Mouse (Mus musculus): Measurements from ENCODE around the gene Adm2. TPM values are rescaled to one million over a fixed set of nuclear protein-coding genes. Genes with fewer than 3 reads are reported as not detected.

Adm2 gene
- total RNA-seq, 1 experiment = 4.6 TPM

DNA sequence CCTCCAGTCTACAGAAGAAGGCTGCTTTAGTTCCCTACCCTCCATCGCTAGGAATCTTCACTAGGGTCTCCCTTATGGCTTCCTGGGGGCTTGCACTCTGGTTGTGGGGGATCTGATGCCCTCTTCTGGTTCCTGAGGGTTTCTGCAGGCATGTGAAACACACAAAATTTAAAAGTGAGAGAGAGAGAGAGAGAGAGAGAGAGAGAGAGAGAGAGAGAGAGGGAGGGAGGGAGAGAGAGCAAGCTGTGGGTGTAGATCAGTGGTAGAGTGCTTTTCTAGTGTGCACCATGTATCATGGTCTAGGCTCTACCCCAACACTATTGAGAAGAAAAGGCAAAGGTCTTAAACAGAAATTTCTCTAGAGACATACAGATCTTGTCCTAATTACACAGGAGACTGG lies 19.2 kb downstream of the Adm2 start:
- no peak overlapping the region for H3K4me3 ChIP-seq (ENCODE audit: insufficient read depth in 1 of 2, low read depth in 1 of 2, low read length in 2 of 2, poor library complexity in 1 of 2, severe bottlenecking in 1 of 2)
- in situ Hi-C loops (cut with MboI; ENCODE audit: low sequenced_read_pairs in 2 of 2, unreplicated experiment in 2 of 2) = no loop called here
- TF ChIP-seq CHD2 (IDR thresholded peaks at IDR 0.05; ENCODE audit: low read depth, low read length) (no peak), MAFK (IDR thresholded peaks at IDR 0.05; ENCODE audit: insufficient read depth, low read depth, low read length) (no peak), ZNF384 (IDR thresholded peaks at IDR 0.05; ENCODE audit: low read depth, low read length) (no peak), ZC3H11A (IDR thresholded peaks at IDR 0.05; ENCODE audit: borderline replicate concordance, low read depth, low read length) (no peak), HCFC1 (IDR thresholded peaks at IDR 0.05; ENCODE audit: borderline replicate concordance, insufficient read depth, low read length) (no peak)

DNA sequence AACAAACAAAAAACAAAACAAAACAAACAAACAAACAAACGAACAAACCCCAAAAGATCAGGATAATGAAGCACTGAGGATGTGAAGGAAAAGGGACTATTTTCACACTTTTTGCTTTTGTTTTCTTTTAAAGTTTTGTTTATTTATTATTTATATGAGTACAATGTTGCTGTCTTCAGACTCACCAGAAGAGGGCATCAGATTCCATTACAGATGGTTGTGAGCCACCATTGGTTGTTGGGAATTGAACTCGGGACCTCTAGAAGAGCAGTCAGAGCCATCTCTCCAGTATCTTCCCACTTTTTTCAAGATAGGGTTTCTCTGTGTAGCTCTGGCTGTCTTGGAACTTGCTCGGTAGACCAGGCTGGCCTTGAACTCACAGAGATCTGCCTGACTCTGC lies 20.8 kb downstream of the Adm2 start:
- in situ Hi-C loops (cut with MboI; ENCODE audit: low sequenced_read_pairs in 2 of 2, unreplicated experiment in 2 of 2) = no loop called here
- TF ChIP-seq CHD2 (IDR thresholded peaks at IDR 0.05; ENCODE audit: low read depth, low read length) (no peak), MAFK (IDR thresholded peaks at IDR 0.05; ENCODE audit: insufficient read depth, low read depth, low read length) (no peak), ZC3H11A (IDR thresholded peaks at IDR 0.05; ENCODE audit: borderline replicate concordance, low read depth, low read length) (no peak), HCFC1 (IDR thresholded peaks at IDR 0.05; ENCODE audit: borderline replicate concordance, insufficient read depth, low read length) (no peak), ZNF384 (IDR thresholded peaks at IDR 0.05; ENCODE audit: low read depth, low read length) (no peak)
- H3K9me3 ChIP-seq (ENCODE audit: control insufficient read depth, insufficient read depth, low read depth, low read length) = 0 out of 2 replicates have a peak, but pooled peaks cover 1% of the 10 kb centered on the region
- no peak overlapping the region for H3K27ac ChIP-seq (ENCODE audit: insufficient read depth, low read depth, low read length, poor library complexity, severe bottlenecking)
- H3K36me3 ChIP-seq (ENCODE audit: control insufficient read depth, insufficient read depth, low read length, poor library complexity, severe bottlenecking) = no peaks in the 10 kb centered on the region
- DNase-seq (ENCODE audit: low read depth, low spot score) = no peak
- H3K4me1 ChIP-seq (ENCODE audit: control insufficient read depth in 2 of 2, insufficient read depth in 2 of 2, low read length in 2 of 2, poor library complexity in 1 of 2) = no peaks in the 10 kb centered on the region
- no peak overlapping the region for H3K9ac ChIP-seq (ENCODE audit: insufficient read depth, low read depth, low read length, poor library complexity, severe bottlenecking)
- no peak overlapping the region for H3K4me3 ChIP-seq (ENCODE audit: insufficient read depth in 1 of 2, low read depth in 1 of 2, low read length in 2 of 2, poor library complexity in 1 of 2, severe bottlenecking in 1 of 2)

More for the DNA sequence above, 19.2 kb downstream of the Adm2 start:
- Histone ChIP-seq H3K36me3 (ENCODE audit: control insufficient read depth, insufficient read depth, low read length, poor library complexity, severe bottlenecking) (no peaks in the 10 kb centered on the region), H3K4me1 (ENCODE audit: control insufficient read depth in 2 of 2, insufficient read depth in 2 of 2, low read length in 2 of 2, poor library complexity in 1 of 2) (no peaks in the 10 kb centered on the region), H3K9me3 (ENCODE audit: control insufficient read depth, insufficient read depth, low read depth, low read length) (0 out of 2 replicates have a peak, but pooled peaks cover 1% of the 10 kb centered on the region), H3K9ac (ENCODE audit: insufficient read depth, low read depth, low read length, poor library complexity, severe bottlenecking) (no peak overlapping the region), H3K27ac (ENCODE audit: insufficient read depth, low read depth, low read length, poor library complexity, severe bottlenecking) (no peak overlapping the region)
- DNase-seq (ENCODE audit: low read depth, low spot score) = no peak

DNA sequence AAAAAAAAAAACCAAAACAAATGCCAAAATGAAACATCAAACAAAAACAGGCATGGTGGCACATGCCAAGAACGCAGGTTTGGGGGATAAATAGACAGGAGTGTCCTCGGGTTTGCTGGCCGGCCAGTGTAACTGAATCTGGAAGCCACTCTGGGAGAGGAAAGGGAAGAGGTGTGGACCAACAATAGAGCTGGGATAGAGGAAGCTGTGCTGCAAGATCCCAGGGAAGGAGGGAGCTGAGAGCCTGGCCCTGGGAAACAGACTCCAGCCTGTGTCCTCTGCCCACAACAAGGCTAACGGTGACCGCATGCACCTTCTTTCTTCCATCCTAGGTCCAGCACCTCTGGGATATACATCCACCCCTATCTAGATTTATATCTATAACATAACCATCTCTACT lies 27.9 kb downstream of the Adm2 start:
- no peak for TF ChIP-seq CHD2 (IDR thresholded peaks at IDR 0.05; ENCODE audit: low read depth, low read length)
- no peak for TF ChIP-seq ZC3H11A (IDR thresholded peaks at IDR 0.05; ENCODE audit: borderline replicate concordance, low read depth, low read length)
- no peak for TF ChIP-seq HCFC1 (IDR thresholded peaks at IDR 0.05; ENCODE audit: borderline replicate concordance, insufficient read depth, low read length)
- no peak for TF ChIP-seq ZNF384 (IDR thresholded peaks at IDR 0.05; ENCODE audit: low read depth, low read length)
- no peak for TF ChIP-seq MAFK (IDR thresholded peaks at IDR 0.05; ENCODE audit: insufficient read depth, low read depth, low read length)
- Histone ChIP-seq H3K27ac (ENCODE audit: insufficient read depth, low read depth, low read length, poor library complexity, severe bottlenecking) (no peak overlapping the region), H3K36me3 (ENCODE audit: control insufficient read depth, insufficient read depth, low read length, poor library complexity, severe bottlenecking) (peaks cover 32% of the 10 kb centered on the region), H3K9ac (ENCODE audit: insufficient read depth, low read depth, low read length, poor library complexity, severe bottlenecking) (no peak overlapping the region), H3K4me1 (ENCODE audit: control insufficient read depth in 2 of 2, insufficient read depth in 2 of 2, low read length in 2 of 2, poor library complexity in 1 of 2) (peaks cover 0 to 27% of the 10 kb centered on the region in 2 experiments; a peak in 2 of 4 replicates), H3K4me3 (ENCODE audit: insufficient read depth in 1 of 2, low read depth in 1 of 2, low read length in 2 of 2, poor library complexity in 1 of 2, severe bottlenecking in 1 of 2) (no peak overlapping the region), H3K9me3 (ENCODE audit: control insufficient read depth, insufficient read depth, low read depth, low read length) (no peaks in the 10 kb centered on the region)
- DNase-seq (ENCODE audit: low read depth, low spot score) = no peak
- in situ Hi-C loops (cut with MboI; ENCODE audit: low sequenced_read_pairs in 2 of 2, unreplicated experiment in 2 of 2) = no loop called here

DNA sequence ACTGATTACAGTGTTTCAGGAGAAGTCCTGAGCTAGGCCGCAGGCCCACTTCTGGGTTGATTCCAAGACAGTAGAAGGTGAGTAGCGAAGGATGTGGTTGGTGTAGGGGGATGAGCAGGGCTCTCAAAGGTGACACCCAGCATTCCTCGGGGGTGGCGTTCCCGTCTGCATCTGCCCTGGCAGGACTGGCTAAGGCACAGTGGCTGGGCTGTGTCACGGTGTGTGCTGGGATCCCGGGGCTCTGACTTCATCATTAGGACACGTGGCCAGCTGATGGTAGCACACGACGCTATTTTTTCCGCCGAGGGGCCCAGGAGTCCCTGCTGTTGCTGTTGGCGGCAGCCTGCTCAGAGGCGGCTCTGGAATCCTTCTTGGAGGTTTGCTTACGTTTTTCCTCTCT lies 28.8 kb downstream of the Adm2 start:
- DNase-seq (ENCODE audit: low read depth, low spot score) = no peak
- Histone ChIP-seq H3K9ac (ENCODE audit: insufficient read depth, low read depth, low read length, poor library complexity, severe bottlenecking) (peak overlapping the region; percentile 15), H3K9me3 (ENCODE audit: control insufficient read depth, insufficient read depth, low read depth, low read length) (no peaks in the 10 kb centered on the region), H3K4me1 (ENCODE audit: control insufficient read depth in 2 of 2, insufficient read depth in 2 of 2, low read length in 2 of 2, poor library complexity in 1 of 2) (peaks cover 0 to 27% of the 10 kb centered on the region in 2 experiments; a peak in 2 of 4 replicates), H3K27ac (ENCODE audit: insufficient read depth, low read depth, low read length, poor library complexity, severe bottlenecking) (no peak overlapping the region), H3K36me3 (ENCODE audit: control insufficient read depth, insufficient read depth, low read length, poor library complexity, severe bottlenecking) (peaks cover 32% of the 10 kb centered on the region), H3K4me3 (ENCODE audit: insufficient read depth in 1 of 2, low read depth in 1 of 2, low read length in 2 of 2, poor library complexity in 1 of 2, severe bottlenecking in 1 of 2) (peak overlapping the region; percentile 23 to 41; a peak in 3 of 4 replicates)
- TF ChIP-seq MAFK (IDR thresholded peaks at IDR 0.05; ENCODE audit: insufficient read depth, low read depth, low read length) (no peak), CHD2 (IDR thresholded peaks at IDR 0.05; ENCODE audit: low read depth, low read length) (no peak), HCFC1 (IDR thresholded peaks at IDR 0.05; ENCODE audit: borderline replicate concordance, insufficient read depth, low read length) (no peak), ZC3H11A (IDR thresholded peaks at IDR 0.05; ENCODE audit: borderline replicate concordance, low read depth, low read length) (no peak), ZNF384 (IDR thresholded peaks at IDR 0.05; ENCODE audit: low read depth, low read length) (no peak)
- in situ Hi-C loops (cut with MboI; ENCODE audit: low sequenced_read_pairs in 2 of 2, unreplicated experiment in 2 of 2) = no loop called here

Measured in ES-E14 (cell line).